Mouse (Mus musculus) ES-Bruce4 (cell line): Measurements from ENCODE around the gene Gm17571.

Source experiments
- CTCF ChIP-seq: IDR thresholded peaks from one replicate; pipeline ENCODE4 v1.8.1; 2011; ENCODE audit warnings: low read depth, low read length
- POLR2A ChIP-seq: IDR thresholded peaks from one replicate; pipeline ENCODE4 v1.8.1; 2011; ENCODE audit warnings: low read length; ENCODE audit not compliant: insufficient read depth

- TF ChIP-seq POLR2A (no peak), CTCF (no peak)
These were observed 36.9 kb upstream of the Gm17571 start for GRCm38 (mm10) chr9:13483199-13484068.
